Mouse (Mus musculus) hindbrain, embryonic 12.5 days (tissue): ENCODE data around the gene Ssr2. TPM values are rescaled to one million over a fixed set of nuclear protein-coding genes. Genes with fewer than 3 reads are reported as not detected.
A peak's percentile ranks its signal among the peaks of the same experiment; 100 is the strongest.

ENCODE experiments used
- ATAC-seq: fragments of 200-750 bp; cut with Nextera tagmentation; 2 replicates; pipeline ENCODE4 v1.8.0; 2017; ENCODE audit warnings: moderate TSS enrichment; ENCODE audit not compliant: low FRiP score
- H3K27ac ChIP-seq: fragments of 300-500 bp; sonication (generic); 2 replicates; pipeline ENCODE4 v1.5.1; 2016; ENCODE audit warnings: mild to moderate bottlenecking
- H3K27me3 ChIP-seq: fragments of 300-500 bp; sonication (generic); 2 replicates; pipeline ENCODE4 v1.6.1; 2016; ENCODE audit warnings: mild to moderate bottlenecking
- H3K36me3 ChIP-seq: fragments of 300-500 bp; sonication (generic); 2 replicates; pipeline ENCODE4 v1.6.1; 2016; ENCODE audit warnings: mild to moderate bottlenecking
- H3K4me1 ChIP-seq: fragments of 300-500 bp; sonication (generic); 2 replicates; pipeline ENCODE4 v1.6.1; 2016
- H3K4me2 ChIP-seq: fragments of 300-500 bp; sonication (generic); replicated peaks from 2 replicates; pipeline ENCODE4 v1.6.1; 2016; ENCODE audit warnings: mild to moderate bottlenecking
- H3K4me3 ChIP-seq: fragments of 300-500 bp; sonication (generic); 2 replicates; pipeline ENCODE4 v1.5.1; 2016; ENCODE audit warnings: mild to moderate bottlenecking
- H3K9ac ChIP-seq: fragments of 300-500 bp; sonication (generic); 2 replicates; pipeline ENCODE4 v1.6.1; 2016; ENCODE audit warnings: mild to moderate bottlenecking, moderate library complexity
- H3K9me3 ChIP-seq: fragments of 300-500 bp; sonication (generic); replicated peaks from 2 replicates; pipeline ENCODE4 v1.6.1; 2016; ENCODE audit warnings: mild to moderate bottlenecking
- WGBS: fragments of 180-500 bp; shearing (Covaris S2); methylation state at CpG from one replicate; pipeline ENCODE4 v1.1.7; 2016; 5-methylcytosine and 5-hydroxymethylcytosine counted together
- polyA plus RNA-seq: library from polyadenylated mRNA; unstranded; fragments of >200 nt; fragmentation: Nextera tagmentation; extraction: Ambion mirVana; gene quantifications from 2 replicates; pipeline ENCODE4 v1.2.1, GENCODE M21; 2016

Gene Ssr2
- 152 and 155 TPM in 2 replicates for polyA plus RNA-seq

GRCm38 (mm10) chr3:88575540-88575939 lies at the start of gene Ssr2:
Ssr2 (plus strand) TSS chr3:88575876.
- Histone ChIP-seq H3K4me2 (no peak within 1 kb of the TSS), H3K9ac (no peak within 1 kb of the TSS), H3K4me1 (peaks cover 6% of the 10 kb centered on the region), H3K27ac (no peak within 1 kb of the TSS), H3K9me3 (no peaks in the 10 kb centered on the region), H3K27me3 (no peaks in the 10 kb centered on the region), H3K4me3 (no peak within 1 kb of the TSS), H3K36me3 (0 out of 2 replicates have a peak, but pooled peaks cover 2% of the 10 kb centered on the region)
- WGBS, result 90% methylated on average over 3 of the region's 3 CpGs
- ATAC-seq, result no peak

- no peak overlapping the region for H3K4me3 ChIP-seq
- peaks cover 48% of the 10 kb centered on the region for H3K4me1 ChIP-seq
- H3K9ac ChIP-seq, result peak overlapping the region; percentile 39
These were observed 49.2 kb upstream of the Ssr2 start for GRCm38 (mm10) chr3:88526157-88527131.

GRCm38 (mm10) chr3:88527565-88527964 lies 48.1 kb upstream of the Ssr2 start:
- no peaks in the 10 kb centered on the region for H3K27me3 ChIP-seq
- H3K9ac ChIP-seq, result peak overlapping the region; percentile 48; the same call in 1 of the 2 replicates
- H3K4me1 ChIP-seq, result peaks cover 48% of the 10 kb centered on the region
- 32% methylated on average over 8 of the region's 8 CpGs for WGBS
- H3K9me3 ChIP-seq, result no peaks in the 10 kb centered on the region
- no peak for ATAC-seq
- H3K27ac ChIP-seq, result peak overlapping the region; percentile 62
- peak overlapping the region; percentile 93 for H3K4me2 ChIP-seq
- peak overlapping the region; percentile 22 for H3K4me3 ChIP-seq
- H3K36me3 ChIP-seq, result peaks cover 24% of the 10 kb centered on the region; the same call in 1 of the 2 replicates

More at GRCm38 (mm10) chr3:88526157-88527131, 49.2 kb upstream of the Ssr2 start:
- Histone ChIP-seq H3K4me2 (peak overlapping the region; percentile 31), H3K36me3 (peaks cover 24% of the 10 kb centered on the region; the same call in 1 of the 2 replicates), H3K27me3 (no peaks in the 10 kb centered on the region), H3K27ac (no peak overlapping the region), H3K9me3 (no peaks in the 10 kb centered on the region)
- 37% methylated on average over 17 of the region's 17 CpGs for WGBS
- ATAC-seq, result peak; percentile 72

- WGBS, result 86% methylated on average over 11 of the region's 11 CpGs
- Histone ChIP-seq H3K4me1 (peaks cover 48% of the 10 kb centered on the region), H3K4me3 (peak overlapping the region; percentile 94; the same call in 1 of the 2 replicates), H3K27me3 (no peaks in the 10 kb centered on the region), H3K4me2 (peak overlapping the region; percentile 93), H3K36me3 (peaks cover 16% of the 10 kb centered on the region; the same call in 1 of the 2 replicates), H3K27ac (peak overlapping the region; percentile 62; the same call in 1 of the 2 replicates), H3K9ac (peak overlapping the region; percentile 48; the same call in 1 of the 2 replicates), H3K9me3 (no peaks in the 10 kb centered on the region)
- no peak for ATAC-seq
These were observed 47.0 kb upstream of the Ssr2 start for GRCm38 (mm10) chr3:88528646-88529045.

- Histone ChIP-seq H3K9ac (peak overlapping the region; percentile 99), H3K36me3 (peaks cover 9% of the 10 kb centered on the region; the same call in 1 of the 2 replicates), H3K9me3 (no peaks in the 10 kb centered on the region), H3K4me2 (peak overlapping the region; percentile 93), H3K4me3 (peak overlapping the region; percentile 94), H3K4me1 (peaks cover 52% of the 10 kb centered on the region), H3K27me3 (no peaks in the 10 kb centered on the region), H3K27ac (peak overlapping the region; percentile 99)
- 23% methylated on average over 7 of the region's 7 CpGs for WGBS
- no peak for ATAC-seq
These were observed 46.3 kb upstream of the Ssr2 start for GRCm38 (mm10) chr3:88529204-88530000.

- Histone ChIP-seq H3K36me3 (0 out of 2 replicates have a peak, but pooled peaks cover 1% of the 10 kb centered on the region), H3K4me1 (peaks cover 61% of the 10 kb centered on the region), H3K9ac (peak overlapping the region; percentile 99), H3K9me3 (no peaks in the 10 kb centered on the region), H3K4me2 (peak overlapping the region; percentile 93), H3K4me3 (peak overlapping the region; percentile 94), H3K27me3 (no peaks in the 10 kb centered on the region), H3K27ac (peak overlapping the region; percentile 99)
- 6% methylated on average over 11 of the region's 11 CpGs for WGBS
- ATAC-seq, result no peak
These were observed 45.4 kb upstream of the Ssr2 start for GRCm38 (mm10) chr3:88530082-88530864.

GRCm38 (mm10) chr3:88531348-88532298 lies 44.1 kb upstream of the Ssr2 start:
- peak overlapping the region; percentile 93 for H3K4me2 ChIP-seq
- H3K27ac ChIP-seq, result peak overlapping the region; percentile 99
- H3K27me3 ChIP-seq, result no peaks in the 10 kb centered on the region
- peaks cover 64% of the 10 kb centered on the region for H3K4me1 ChIP-seq
- H3K36me3 ChIP-seq, result peaks cover 13% of the 10 kb centered on the region
- WGBS, result under 1% methylated on average over 63 of the region's 63 CpGs
- H3K9me3 ChIP-seq, result no peaks in the 10 kb centered on the region
- peak overlapping the region; percentile 99 for H3K9ac ChIP-seq
- H3K4me3 ChIP-seq, result peak overlapping the region; percentile 94
- ATAC-seq, result peak; percentile 86

GRCm38 (mm10) chr3:88532299-88532674 lies 43.4 kb upstream of the Ssr2 start, which contains the start of gene Mex3a:
Mex3a (plus strand) TSS chr3:88532395.
- Histone ChIP-seq H3K9ac (peak within 1 kb of the TSS; percentile 99), H3K27ac (peak within 1 kb of the TSS; percentile 99), H3K4me2 (peak within 1 kb of the TSS; percentile 95), H3K36me3 (peaks cover 19% of the 10 kb centered on the region), H3K27me3 (no peaks in the 10 kb centered on the region), H3K4me1 (peaks cover 65% of the 10 kb centered on the region), H3K4me3 (peak within 1 kb of the TSS; percentile 94), H3K9me3 (no peaks in the 10 kb centered on the region)
- 2% methylated on average over 28 of the region's 31 CpGs for WGBS
- no peak for ATAC-seq

- under 1% methylated on average over 40 of the region's 40 CpGs for WGBS
These were observed 42.8 kb upstream of the Ssr2 start for GRCm38 (mm10) chr3:88532689-88533511.

GRCm38 (mm10) chr3:88533706-88534105 lies 42.0 kb upstream of the Ssr2 start:
- H3K36me3 ChIP-seq, result peaks cover 34% of the 10 kb centered on the region
- WGBS, result 2% methylated on average over 3 of the region's 5 CpGs
- no peak for ATAC-seq
- H3K9ac ChIP-seq, result peak overlapping the region; percentile 99
- H3K4me1 ChIP-seq, result peaks cover 66% of the 10 kb centered on the region
- peak overlapping the region; percentile 99 for H3K27ac ChIP-seq
- H3K4me3 ChIP-seq, result peak overlapping the region; percentile 94
- H3K4me2 ChIP-seq, result peak overlapping the region; percentile 95
- H3K27me3 ChIP-seq, result no peaks in the 10 kb centered on the region
- no peaks in the 10 kb centered on the region for H3K9me3 ChIP-seq

More at GRCm38 (mm10) chr3:88532689-88533511, 42.8 kb upstream of the Ssr2 start:
- no peaks in the 10 kb centered on the region for H3K9me3 ChIP-seq
- ATAC-seq, result peak; percentile 23
- peak overlapping the region; percentile 94 for H3K4me3 ChIP-seq
- H3K4me2 ChIP-seq, result peak overlapping the region; percentile 95
- H3K36me3 ChIP-seq, result peaks cover 25% of the 10 kb centered on the region
- H3K4me1 ChIP-seq, result peaks cover 65% of the 10 kb centered on the region
- H3K27me3 ChIP-seq, result no peaks in the 10 kb centered on the region
- H3K9ac ChIP-seq, result peak overlapping the region; percentile 99
- peak overlapping the region; percentile 99 for H3K27ac ChIP-seq
